Mouse (Mus musculus) kidney, embryonic 16.5 days (tissue): ENCODE measurements around the gene Mreg. TPM values are rescaled to one million over a fixed set of nuclear protein-coding genes. Genes with fewer than 3 reads are reported as not detected.

Experiments used
- polyA plus RNA-seq: library from polyadenylated mRNA; unstranded; fragments of >200 nt; fragmentation: Nextera tagmentation; extraction: Ambion mirVana; gene quantifications from 2 replicates; pipeline ENCODE4 v1.2.1, GENCODE M21; 2015

The Mreg gene
- polyA plus RNA-seq, 1 experiment from 2014 or later, result 5.3 TPM

Other genes starting within 250 kb of the Mreg start
- gene Pecr, start 72.0 kb upstream of the Mreg start, polyA plus RNA-seq, result 62.5 and 70.7 TPM in 2 replicates
- gene Tmem169, start 72.1 kb upstream of the Mreg start, polyA plus RNA-seq, result 5.8 and 5.9 TPM in 2 replicates
- gene Xrcc5, start 95.1 kb upstream of the Mreg start, polyA plus RNA-seq, result 55.1 and 58.5 TPM in 2 replicates